Mouse (Mus musculus) hindbrain, embryonic 14.5 days (tissue): ENCODE measurements at regions not wholly inside any gene's neighbourhood (a gene's known extent, or its start where the extent isn't known, plus 50 kb on each side); places are given as distances from the start of the nearest gene placed in this dataset.
"Not testable (repeated sequence)": the region's sequence is repeated elsewhere in the genome, so short reads cannot be mapped to it uniquely, and the experiment has no call there.

Experiments
- ATAC-seq: fragments of 200-750 bp; cut with Nextera tagmentation; 2 replicates; pipeline ENCODE4 v1.8.0; 2017; ENCODE audit warnings: moderate number of reproducible peaks, mild to moderate bottlenecking, moderate TSS enrichment, moderate library complexity; ENCODE audit not compliant: low FRiP score
- DNase-seq: peaks from one replicate; pipeline ENCODE4 v3.0.0-alpha.2; 2015; ENCODE audit warnings: low spot score
- H3K27ac ChIP-seq: fragments of 300-500 bp; sonication (generic); 2 replicates; pipeline ENCODE4 v1.5.1; 2014; ENCODE audit warnings: mild to moderate bottlenecking, moderate library complexity
- H3K27me3 ChIP-seq: fragments of 300-500 bp; sonication (generic); 2 replicates; pipeline ENCODE4 v1.6.1; 2014; ENCODE audit warnings: mild to moderate bottlenecking, low read length, mixed read lengths; ENCODE audit not compliant: control insufficient read depth, insufficient read depth
- H3K36me3 ChIP-seq: fragments of 300-500 bp; sonication (generic); replicated peaks from 2 replicates; pipeline ENCODE4 v1.6.1; 2014; ENCODE audit not compliant: control insufficient read depth, insufficient read depth
- H3K4me1 ChIP-seq: fragments of 300-500 bp; sonication (generic); replicated peaks from 2 replicates; pipeline ENCODE4 v1.6.1; 2014; ENCODE audit warnings: antibody characterized with exemption, low read length, mixed read lengths; ENCODE audit not compliant: control insufficient read depth, insufficient read depth
- H3K4me2 ChIP-seq: fragments of 300-500 bp; sonication (generic); replicated peaks from 2 replicates; pipeline ENCODE4 v1.6.1; 2014; ENCODE audit warnings: mild to moderate bottlenecking, moderate library complexity
- H3K4me3 ChIP-seq: fragments of 300-500 bp; sonication (generic); replicated peaks from 2 replicates; pipeline ENCODE4 v1.5.1; 2014; ENCODE audit warnings: mild to moderate bottlenecking, low read length
- H3K9ac ChIP-seq: fragments of 300-500 bp; sonication (generic); 2 replicates; pipeline ENCODE4 v1.6.1; 2014
- H3K9me3 ChIP-seq: fragments of 300-500 bp; sonication (generic); 2 replicates; pipeline ENCODE4 v1.6.1; 2016; ENCODE audit warnings: low read length; ENCODE audit not compliant: control insufficient read depth
- WGBS: fragments of 180-500 bp; shearing (Covaris S2); extraction: QIAGEN DNeasy Blood & Tissue Kit; methylation state at CpG from one replicate; pipeline ENCODE4 v1.1.7; 2014; 5-methylcytosine and 5-hydroxymethylcytosine counted together

DNA sequence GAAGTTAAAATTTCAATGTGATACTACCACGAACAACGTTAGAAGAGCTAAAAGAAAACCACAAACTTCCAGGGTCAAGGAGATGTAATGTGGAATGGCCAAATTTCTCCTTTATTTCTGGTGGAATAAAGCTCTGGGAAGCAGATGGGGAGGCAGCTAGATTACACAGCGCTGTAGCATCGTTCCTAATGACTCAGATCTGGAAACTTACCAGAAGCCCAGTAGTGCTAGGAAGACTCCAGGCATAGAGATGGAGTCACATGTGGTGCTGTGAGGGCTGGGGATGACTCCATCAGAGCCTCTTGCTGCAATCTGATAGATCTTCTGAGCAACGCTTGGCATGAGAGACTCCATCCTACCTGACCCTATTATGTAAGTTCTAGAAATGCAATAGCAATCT, 136.4 kb upstream of the Myt1l start:
- DNase-seq = no peak
- Histone ChIP-seq H3K4me1 (0 out of 2 replicates have a peak, but pooled peaks cover 5% of the 10 kb centered on the region), H3K4me3 (no peak overlapping the region), H3K4me2 (no peak overlapping the region), H3K9ac (no peak overlapping the region), H3K9me3 (no peaks in the 10 kb centered on the region), H3K27me3 (no peaks in the 10 kb centered on the region), H3K27ac (no peak overlapping the region), H3K36me3 (no peaks in the 10 kb centered on the region)
- 88% methylated on average over 5 of the region's 5 CpGs for WGBS
- ATAC-seq = no peak

DNA sequence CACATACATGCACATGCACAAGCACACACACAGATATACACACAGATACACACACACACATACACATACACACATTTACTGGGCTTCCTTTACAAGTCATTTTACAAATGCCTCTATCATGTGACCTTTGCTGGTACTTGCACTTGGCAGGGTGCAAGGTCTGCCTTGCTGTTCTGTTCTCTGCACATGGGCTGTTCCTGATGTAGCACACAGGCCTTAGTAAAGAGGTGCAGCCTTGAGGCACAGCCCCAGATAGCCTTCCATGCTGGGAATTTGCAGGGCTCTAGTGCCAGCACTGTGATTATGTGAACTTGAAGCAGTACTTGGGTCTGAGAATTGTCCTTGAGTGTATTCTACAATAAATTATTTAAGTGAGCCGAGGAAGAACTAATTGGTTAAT, 133.9 kb upstream of the Myt1l start:
- H3K27me3 ChIP-seq = no peaks in the 10 kb centered on the region
- H3K27ac ChIP-seq = no peak overlapping the region
- no peak for DNase-seq
- H3K9me3 ChIP-seq = no peaks in the 10 kb centered on the region
- ATAC-seq = no peak
- H3K9ac ChIP-seq = no peak overlapping the region
- 74% methylated on average over 1 of the region's 1 CpGs for WGBS
- 0 out of 2 replicates have a peak, but pooled peaks cover 5% of the 10 kb centered on the region for H3K4me1 ChIP-seq
- H3K4me2 ChIP-seq = no peak overlapping the region
- no peak overlapping the region for H3K4me3 ChIP-seq
- H3K36me3 ChIP-seq = no peaks in the 10 kb centered on the region

DNA sequence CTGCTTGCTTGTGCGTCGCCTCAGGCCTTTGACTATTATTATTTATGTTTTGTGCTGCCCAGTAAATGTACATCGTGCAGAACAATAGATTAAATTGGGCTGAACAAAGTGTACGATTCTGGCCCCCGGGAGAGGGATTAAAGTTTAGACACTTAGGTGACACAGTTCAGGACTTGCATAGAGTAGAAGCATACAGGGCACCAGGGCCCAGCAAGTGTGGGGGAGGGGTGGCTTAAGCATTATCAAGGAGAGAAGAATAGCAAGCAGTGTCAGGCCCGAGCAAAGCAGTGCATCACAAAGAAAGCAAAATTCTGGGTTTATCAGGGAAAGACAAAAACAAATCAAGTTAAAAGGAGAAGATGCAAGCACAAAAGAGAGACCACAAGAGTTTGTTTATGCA, 133.3 kb upstream of the Myt1l start:
- Histone ChIP-seq H3K27ac (no peak overlapping the region), H3K27me3 (no peaks in the 10 kb centered on the region), H3K9ac (no peak overlapping the region), H3K36me3 (no peaks in the 10 kb centered on the region), H3K4me3 (no peak overlapping the region), H3K4me1 (0 out of 2 replicates have a peak, but pooled peaks cover 5% of the 10 kb centered on the region), H3K9me3 (no peaks in the 10 kb centered on the region), H3K4me2 (no peak overlapping the region)
- ATAC-seq = no peak
- DNase-seq = no peak
- WGBS = 16% methylated on average over 6 of the region's 6 CpGs

DNA sequence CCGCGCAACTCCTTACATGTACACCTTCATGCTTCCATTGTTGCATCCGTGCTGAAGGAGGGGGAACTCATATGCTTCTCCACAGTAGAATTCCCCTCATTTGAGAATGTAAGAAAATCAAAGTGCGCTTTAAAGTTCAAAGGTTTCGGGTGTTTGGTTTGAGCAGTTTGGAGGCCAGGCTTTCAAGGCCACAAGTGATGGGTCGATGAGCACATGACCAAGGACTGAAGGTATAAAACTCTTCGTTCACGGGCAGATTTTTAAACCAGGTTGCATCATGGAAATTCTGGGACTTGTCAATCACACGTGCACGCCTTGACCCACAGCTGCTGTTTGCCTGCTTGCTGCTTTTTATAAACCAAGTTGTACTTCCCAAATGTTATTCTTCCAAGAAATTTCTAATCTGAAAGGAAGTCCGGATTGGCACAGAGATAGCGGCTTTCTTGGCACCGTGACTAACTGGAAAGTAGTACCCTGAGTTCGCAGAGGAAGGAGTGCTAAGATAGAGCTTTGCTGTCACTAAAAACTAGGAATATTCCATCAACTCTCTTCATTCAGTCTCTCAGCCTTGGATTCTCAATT, 132.7 kb upstream of the Myt1l start:
- Histone ChIP-seq H3K27me3 (no peaks in the 10 kb centered on the region), H3K36me3 (no peaks in the 10 kb centered on the region), H3K9me3 (no peaks in the 10 kb centered on the region)

GRCm38 (mm10) chr12:29404434-29404833, 123.8 kb upstream of the Myt1l start:
- WGBS = 45% methylated on average over 1 of the region's 1 CpGs
- no peak for DNase-seq
- Histone ChIP-seq H3K9me3 (no peaks in the 10 kb centered on the region), H3K4me2 (no peak overlapping the region), H3K4me3 (no peak overlapping the region), H3K27ac (no peak overlapping the region), H3K4me1 (no peaks in the 10 kb centered on the region), H3K27me3 (no peaks in the 10 kb centered on the region), H3K9ac (no peak overlapping the region), H3K36me3 (no peaks in the 10 kb centered on the region)
- no peak for ATAC-seq

More for the DNA sequence above, 132.7 kb upstream of the Myt1l start:
- 0 out of 2 replicates have a peak, but pooled peaks cover 5% of the 10 kb centered on the region for H3K4me1 ChIP-seq
- DNase-seq = no peak
- H3K9ac ChIP-seq = no peak overlapping the region
- H3K4me2 ChIP-seq = no peak overlapping the region
- no peak overlapping the region for H3K27ac ChIP-seq
- no peak for ATAC-seq
- H3K4me3 ChIP-seq = no peak overlapping the region
- WGBS = 86% methylated on average over 14 of the region's 14 CpGs

- no peak overlapping the region for H3K4me2 ChIP-seq
- DNase-seq = no peak
- 85% methylated on average over 8 of the region's 8 CpGs for WGBS
- no peaks in the 10 kb centered on the region for H3K27me3 ChIP-seq
- no peak overlapping the region for H3K9ac ChIP-seq
- H3K4me3 ChIP-seq = no peak overlapping the region
- H3K27ac ChIP-seq = no peak overlapping the region
- H3K4me1 ChIP-seq = no peaks in the 10 kb centered on the region
- no peaks in the 10 kb centered on the region for H3K9me3 ChIP-seq
- peak; percentile 14; the same call in 1 of the 2 replicates for ATAC-seq
- no peaks in the 10 kb centered on the region for H3K36me3 ChIP-seq
These were observed 118.7 kb upstream of the Myt1l start for GRCm38 (mm10) chr12:29409336-29410055.

- no peaks in the 10 kb centered on the region for H3K27me3 ChIP-seq
- H3K9ac ChIP-seq = no peak overlapping the region
- no peaks in the 10 kb centered on the region for H3K9me3 ChIP-seq
- ATAC-seq (no peak), DNase-seq (no peak)
- H3K4me3 ChIP-seq = no peak overlapping the region
- H3K4me1 ChIP-seq = no peaks in the 10 kb centered on the region
- H3K36me3 ChIP-seq = no peaks in the 10 kb centered on the region
- no peak overlapping the region for H3K27ac ChIP-seq
- 81% methylated on average over 3 of the region's 3 CpGs for WGBS
- no peak overlapping the region for H3K4me2 ChIP-seq
These were observed 94.2 kb upstream of the Myt1l start for GRCm38 (mm10) chr12:29433936-29434335.

DNA sequence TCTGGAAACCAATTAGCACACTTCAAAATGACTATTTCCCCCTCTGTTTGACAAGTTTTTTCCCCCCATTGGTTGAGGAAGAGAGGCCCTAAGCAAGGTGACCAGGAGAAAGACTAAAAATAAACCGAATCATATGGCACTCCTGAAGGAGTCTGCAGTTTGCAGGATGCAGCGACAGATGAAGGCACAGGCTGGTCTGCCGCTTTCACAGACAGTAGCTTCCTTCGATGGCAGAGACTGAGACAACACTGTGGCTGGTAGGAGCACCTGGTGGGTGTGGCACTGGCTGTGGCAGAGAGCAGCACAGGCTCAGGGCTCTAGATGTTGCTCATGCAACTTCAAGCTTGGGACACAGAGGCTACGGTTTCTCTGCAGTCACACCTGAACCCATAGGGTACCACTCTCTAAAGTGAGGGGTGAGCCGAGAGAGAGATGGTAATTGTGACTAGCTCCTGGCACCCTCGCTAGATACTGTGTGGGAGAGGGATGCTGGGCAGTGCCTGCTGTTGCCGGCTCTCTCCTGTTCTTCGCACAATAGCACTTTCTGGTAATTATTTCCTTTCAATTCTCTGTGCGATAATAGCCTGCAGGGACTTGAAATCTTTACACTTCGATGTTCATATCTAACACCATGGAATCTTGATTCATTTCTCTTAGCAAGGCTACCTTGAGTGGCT, 88.7 kb upstream of the Myt1l start:
- H3K36me3 ChIP-seq = no peaks in the 10 kb centered on the region
- no peaks in the 10 kb centered on the region for H3K27me3 ChIP-seq
- H3K9ac ChIP-seq = no peak overlapping the region
- H3K4me2 ChIP-seq = no peak overlapping the region
- H3K27ac ChIP-seq = no peak overlapping the region
- H3K9me3 ChIP-seq = no peaks in the 10 kb centered on the region
- H3K4me1 ChIP-seq = no peaks in the 10 kb centered on the region
- WGBS = 65% methylated on average over 11 of the region's 11 CpGs
- H3K4me3 ChIP-seq = no peak overlapping the region
- no peak for ATAC-seq
- no peak for DNase-seq

DNA sequence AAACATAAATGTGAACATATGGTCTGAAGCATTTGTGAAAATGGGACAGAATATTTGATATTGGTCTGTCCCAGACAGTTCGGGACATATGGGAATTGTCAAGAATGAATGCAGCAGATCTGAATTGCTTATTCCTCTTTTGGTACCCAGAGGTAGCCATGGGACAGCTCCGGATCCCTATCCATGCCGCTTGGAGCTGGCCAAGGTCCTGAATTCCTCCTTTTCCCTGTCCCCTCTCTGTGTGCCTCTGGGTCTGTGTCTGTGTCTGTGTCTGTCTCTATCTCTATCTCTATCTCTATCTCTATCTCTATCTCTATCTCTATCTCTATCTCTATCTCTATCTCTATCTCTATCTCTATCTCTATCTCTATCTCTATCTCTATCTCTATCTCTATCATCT, 63.0 kb upstream of the Myt1l start:
- H3K9ac ChIP-seq, H3K4me3 ChIP-seq, H3K4me1 ChIP-seq, H3K9me3 ChIP-seq, H3K36me3 ChIP-seq, H3K4me2 ChIP-seq, ATAC-seq, H3K27ac ChIP-seq, H3K27me3 ChIP-seq: not testable (repeated sequence)
- peak; percentile 55 for DNase-seq
- 29% methylated on average over 3 of the region's 3 CpGs for WGBS
